Mouse (Mus musculus): Measurements from ENCODE around the gene Olfr873.
"Not testable (repeated sequence)": the region's sequence is repeated elsewhere in the genome, so short reads cannot be mapped to it uniquely, and the experiment has no call there.

The Olfr873 gene

DNA sequence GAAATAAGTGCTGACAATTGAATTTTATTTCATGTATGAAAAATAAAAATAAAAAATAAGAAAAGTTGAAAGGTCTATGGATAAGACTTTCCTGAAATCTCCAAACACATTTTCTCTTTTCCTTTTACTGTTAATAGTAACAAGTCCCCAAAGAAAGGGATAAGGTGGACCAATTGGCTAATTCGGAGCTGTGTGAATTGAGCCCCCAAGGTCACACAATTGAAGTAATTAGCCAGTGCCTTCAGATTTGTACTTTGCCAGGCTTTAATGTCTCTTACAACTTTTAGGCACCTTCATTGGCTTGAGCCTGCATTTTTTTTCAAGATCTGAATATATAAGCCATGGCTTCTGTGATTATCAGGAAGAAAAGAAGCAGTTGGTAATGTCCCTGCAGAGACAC is at the start of gene Olfr873:
Gene Olfr873 (plus strand): TSS at position 301 of the 400 bp plus-strand sequence.
- DNase-seq (ENCODE audit: low spot score in 2 of 2) = no peak

DNA sequence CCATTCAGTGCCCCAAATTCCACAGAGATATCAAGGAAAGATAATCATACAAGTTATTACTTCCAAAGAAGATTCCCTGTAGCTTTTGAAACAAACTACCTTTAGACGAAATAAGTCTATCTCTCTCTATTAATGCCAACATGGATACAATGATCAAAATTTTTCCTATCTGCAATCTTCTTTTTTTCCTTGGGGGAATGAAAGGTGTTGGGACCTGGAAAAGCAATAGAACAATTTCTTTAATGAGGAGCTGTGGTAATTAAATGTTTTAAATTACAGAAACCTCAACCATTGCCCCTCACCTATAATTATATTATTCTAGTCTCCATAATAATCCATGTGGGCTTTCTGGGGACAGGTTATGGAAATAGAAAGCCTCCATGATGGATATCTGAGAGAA is 16.3 kb upstream of the Olfr873 start, which contains the start of gene Olfr39:
Gene Olfr39 (plus strand): TSS at position 301 of the 400 bp plus-strand sequence.
- no peak for DNase-seq (ENCODE audit: low spot score in 2 of 2)

DNA sequence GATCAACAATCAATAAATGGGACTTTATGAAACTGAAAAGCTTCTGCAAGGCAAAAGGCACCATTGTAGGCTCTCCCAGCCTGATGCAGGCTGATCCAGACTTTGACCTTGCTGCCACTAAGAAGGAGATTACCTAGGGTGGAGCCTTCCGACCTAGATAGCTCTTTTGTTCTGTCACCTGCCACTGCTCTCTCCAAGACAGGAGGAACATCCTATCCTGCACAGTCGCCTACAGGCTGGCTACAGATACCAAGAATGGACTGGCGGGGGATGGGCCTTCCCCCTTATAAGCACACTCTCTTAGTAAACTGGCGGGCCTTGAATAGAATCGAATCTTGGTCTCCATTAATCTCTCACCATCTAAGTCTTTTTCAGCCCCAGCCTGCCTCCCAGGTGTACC is 2.8 kb upstream of the Olfr873 start:
- not testable (repeated sequence) for DNase-seq (ENCODE audit: low spot score in 2 of 2)

DNA sequence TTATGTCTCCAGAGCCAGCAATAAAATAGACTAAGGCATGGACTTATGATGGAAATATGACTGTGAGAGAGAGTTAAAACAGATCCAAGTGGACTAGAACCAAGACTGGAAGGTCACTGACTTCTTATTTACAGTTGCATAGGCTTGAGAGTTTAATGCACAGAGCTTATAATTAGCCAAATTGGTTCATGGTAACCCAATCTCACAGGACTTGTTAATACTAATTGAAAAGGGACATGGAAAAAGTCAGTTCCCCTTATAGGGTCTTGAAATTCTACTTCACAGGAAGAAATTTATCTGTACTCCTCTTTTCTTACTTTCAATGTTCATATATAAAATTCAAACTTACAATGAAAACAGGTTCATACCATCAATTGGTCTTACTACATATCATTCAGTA is 37.7 kb downstream of the Olfr873 start, which contains the start of gene Olfr18:
Gene Olfr18 (minus strand): TSS at position 101 of the 400 bp plus-strand sequence.
- DNase-seq (ENCODE audit: low spot score in 2 of 2) = no peak

DNA sequence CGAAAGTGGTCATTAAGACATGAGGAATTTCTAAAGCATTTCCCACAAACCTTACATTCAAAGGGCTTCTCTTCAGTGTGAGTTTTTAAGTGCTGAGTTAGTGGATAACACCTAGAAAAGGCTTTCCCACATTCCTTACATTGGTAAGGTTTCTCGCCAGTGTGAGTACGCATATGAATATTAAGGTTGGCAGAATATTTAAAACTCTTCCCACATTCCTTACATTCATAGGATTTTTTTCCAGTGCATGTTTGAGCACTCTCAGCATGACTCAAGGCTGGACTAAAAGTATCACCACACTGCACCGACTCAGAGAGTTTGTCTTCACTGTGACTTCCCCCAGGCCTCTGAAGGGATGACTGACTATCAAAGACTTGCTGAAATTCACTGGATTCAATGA is 50.2 kb downstream of the Olfr873 start:
- no peak for DNase-seq (ENCODE audit: low spot score in 2 of 2)

Measured in urinary bladder, adult 18-20 months (tissue).